Mouse (Mus musculus): Measurements from ENCODE around the gene Olfr574.
A peak's percentile ranks its signal among the peaks of the same experiment; 100 is the strongest.

Olfr574 gene

GRCm38 (mm10) chr7:102948167-102948566 lies at the start of gene Olfr574:
TSS of gene Olfr574 (plus strand) at chr7:102948467.
- DNase-seq: no peak

- no peak for DNase-seq
Measured at GRCm38 (mm10) chr7:102915261-102915660, 33.0 kb upstream of the Olfr574 start.

GRCm38 (mm10) chr7:102916405-102916804 lies 31.9 kb upstream of the Olfr574 start:
- DNase-seq: no peak

- DNase-seq: no peak
Measured at GRCm38 (mm10) chr7:102917032-102917875, 31.0 kb upstream of the Olfr574 start, which contains the start of gene Olfr571. TSS of gene Olfr571 (minus strand) at chr7:102917536.

- DNase-seq: peak in 1 of 2 experiments; percentile 8
Measured at GRCm38 (mm10) chr7:102919632-102920031, 28.6 kb upstream of the Olfr574 start.

- DNase-seq: no peak
Measured at GRCm38 (mm10) chr7:102924109-102924508, 24.2 kb upstream of the Olfr574 start, which contains the start of gene Olfr572. TSS of gene Olfr572 (plus strand) at chr7:102924409.

GRCm38 (mm10) chr7:102927105-102927504 lies 21.2 kb upstream of the Olfr574 start:
- no peak for DNase-seq

GRCm38 (mm10) chr7:102942475-102942874 lies 5.8 kb upstream of the Olfr574 start, which contains the start of gene Olfr573-ps1:
TSS of gene Olfr573-ps1 (minus strand) at chr7:102942575.
- DNase-seq: no peak

GRCm38 (mm10) chr7:102943417-102943816 lies 4.8 kb upstream of the Olfr574 start:
- DNase-seq: no peak

GRCm38 (mm10) chr7:102950732-102951131 lies 2.5 kb downstream of the Olfr574 start:
- DNase-seq: no peak

GRCm38 (mm10) chr7:102958137-102958536 lies 9.9 kb downstream of the Olfr574 start:
- DNase-seq: no peak

- DNase-seq: no peak
Measured at GRCm38 (mm10) chr7:102958593-102958992, 10.3 kb downstream of the Olfr574 start, which contains the start of gene Olfr575. TSS of gene Olfr575 (minus strand) at chr7:102958775.

GRCm38 (mm10) chr7:102962360-102962759 lies 14.1 kb downstream of the Olfr574 start, which contains the start of gene Olfr576:
TSS of gene Olfr576 (plus strand) at chr7:102962660.
- no peak for DNase-seq

GRCm38 (mm10) chr7:102974399-102974798 lies 26.1 kb downstream of the Olfr574 start:
- no peak for DNase-seq

- DNase-seq: no peak
Measured at GRCm38 (mm10) chr7:102975843-102976242, 27.6 kb downstream of the Olfr574 start, which contains the start of gene Olfr577. TSS of gene Olfr577 (minus strand) at chr7:102975943.

- DNase-seq: no peak
Measured at GRCm38 (mm10) chr7:102989224-102989623, 41.0 kb downstream of the Olfr574 start, which contains the start of gene Olfr578. TSS of gene Olfr578 (minus strand) at chr7:102989324.

All from cerebellum, adult 18-20 months (tissue).